Mouse (Mus musculus): ENCODE measurements at regions not wholly inside any gene's neighbourhood (a gene's known extent, or its start where the extent isn't known, plus 50 kb on each side); places are given as distances from the start of the nearest gene placed in this dataset.

GRCm38 (mm10) chr3:133791361-133791760 lies 246.4 kb upstream of the Tet2 start:
- no peaks in the 10 kb centered on the region for H3K27me3 ChIP-seq (replicated peaks; ENCODE audit: insufficient read depth, low read length)
- H3K4me2 ChIP-seq (replicated peaks; ENCODE audit: low read depth, low read length): no peak overlapping the region
- no peak overlapping the region for H3K9ac ChIP-seq (replicated peaks; ENCODE audit: low read depth)
- H3K9me3 ChIP-seq (ENCODE audit: low read length): no peaks in the 10 kb centered on the region
- no peaks in the 10 kb centered on the region for H3K36me3 ChIP-seq (ENCODE audit: insufficient read depth, low read length)
- no peak for DNase-seq (ENCODE audit: low spot score)
- no peak overlapping the region for H3K27ac ChIP-seq (ENCODE audit: low read length)
- 83% methylated on average over 2 of the region's 2 CpGs for WGBS
- no peak for ATAC-seq
- no peak for TF ChIP-seq CTCF (IDR thresholded peaks at IDR 0.05)
- no peak for TF ChIP-seq EP300 (IDR thresholded peaks at IDR 0.05)
- H3K4me3 ChIP-seq (ENCODE audit: low read depth, low read length): no peak overlapping the region
- H3K4me1 ChIP-seq (ENCODE audit: insufficient read depth, low read depth, low read length): no peaks in the 10 kb centered on the region

GRCm38 (mm10) chr3:133809007-133809552 lies 264.1 kb upstream of the Tet2 start:
- no peaks in the 10 kb centered on the region for H3K4me1 ChIP-seq (ENCODE audit: insufficient read depth, low read depth, low read length)
- WGBS: 82% methylated on average over 1 of the region's 1 CpGs
- H3K27ac ChIP-seq (ENCODE audit: low read length): no peak overlapping the region
- no peak overlapping the region for H3K4me3 ChIP-seq (ENCODE audit: low read depth, low read length)
- no peak overlapping the region for H3K4me2 ChIP-seq (replicated peaks; ENCODE audit: low read depth, low read length)
- H3K27me3 ChIP-seq (replicated peaks; ENCODE audit: insufficient read depth, low read length): no peaks in the 10 kb centered on the region
- ATAC-seq (no peak), DNase-seq (ENCODE audit: low spot score) (no peak)
- H3K9ac ChIP-seq (replicated peaks; ENCODE audit: low read depth): no peak overlapping the region
- H3K36me3 ChIP-seq (ENCODE audit: insufficient read depth, low read length): no peaks in the 10 kb centered on the region
- H3K9me3 ChIP-seq (ENCODE audit: low read length): no peaks in the 10 kb centered on the region
- no peak for TF ChIP-seq CTCF (IDR thresholded peaks at IDR 0.05)
- no peak for TF ChIP-seq EP300 (IDR thresholded peaks at IDR 0.05)

- no peak overlapping the region for H3K4me2 ChIP-seq (replicated peaks; ENCODE audit: low read depth, low read length)
- TF ChIP-seq CTCF (IDR thresholded peaks at IDR 0.05): peak; percentile 17; the same call in 1 of the 2 replicates
- TF ChIP-seq EP300 (IDR thresholded peaks at IDR 0.05): no peak
- no peaks in the 10 kb centered on the region for H3K36me3 ChIP-seq (ENCODE audit: insufficient read depth, low read length)
- no peak overlapping the region for H3K27ac ChIP-seq (ENCODE audit: low read length)
- H3K9ac ChIP-seq (replicated peaks; ENCODE audit: low read depth): no peak overlapping the region
- DNase-seq (ENCODE audit: low spot score): no peak
- H3K4me1 ChIP-seq (ENCODE audit: insufficient read depth, low read depth, low read length): no peaks in the 10 kb centered on the region
- no peak for ATAC-seq
- H3K4me3 ChIP-seq (ENCODE audit: low read depth, low read length): no peak overlapping the region
- H3K9me3 ChIP-seq (ENCODE audit: low read length): no peaks in the 10 kb centered on the region
- H3K27me3 ChIP-seq (replicated peaks; ENCODE audit: insufficient read depth, low read length): no peaks in the 10 kb centered on the region
- 65% methylated on average over 4 of the region's 4 CpGs for WGBS
These were observed 274.2 kb upstream of the Tet2 start for GRCm38 (mm10) chr3:133818966-133819700.

- H3K4me2 ChIP-seq (replicated peaks; ENCODE audit: low read depth, low read length): no peak overlapping the region
- H3K4me1 ChIP-seq (ENCODE audit: insufficient read depth, low read depth, low read length): no peaks in the 10 kb centered on the region
- 77% methylated on average over 2 of the region's 2 CpGs for WGBS
- DNase-seq (ENCODE audit: low spot score) (no peak), ATAC-seq (no peak)
- TF ChIP-seq EP300 (IDR thresholded peaks at IDR 0.05) (no peak), CTCF (IDR thresholded peaks at IDR 0.05) (no peak)
- no peaks in the 10 kb centered on the region for H3K9me3 ChIP-seq (ENCODE audit: low read length)
- H3K27me3 ChIP-seq (replicated peaks; ENCODE audit: insufficient read depth, low read length): no peaks in the 10 kb centered on the region
- H3K4me3 ChIP-seq (ENCODE audit: low read depth, low read length): no peak overlapping the region
- H3K27ac ChIP-seq (ENCODE audit: low read length): no peak overlapping the region
- no peak overlapping the region for H3K9ac ChIP-seq (replicated peaks; ENCODE audit: low read depth)
- H3K36me3 ChIP-seq (ENCODE audit: insufficient read depth, low read length): no peaks in the 10 kb centered on the region
These were observed 288.9 kb upstream of the Tet2 start for GRCm38 (mm10) chr3:133833739-133834391.

GRCm38 (mm10) chr3:133834459-133834858 lies 289.5 kb upstream of the Tet2 start:
- TF ChIP-seq CTCF (IDR thresholded peaks at IDR 0.05) (no peak), EP300 (IDR thresholded peaks at IDR 0.05) (no peak)
- no peak for ATAC-seq

DNA sequence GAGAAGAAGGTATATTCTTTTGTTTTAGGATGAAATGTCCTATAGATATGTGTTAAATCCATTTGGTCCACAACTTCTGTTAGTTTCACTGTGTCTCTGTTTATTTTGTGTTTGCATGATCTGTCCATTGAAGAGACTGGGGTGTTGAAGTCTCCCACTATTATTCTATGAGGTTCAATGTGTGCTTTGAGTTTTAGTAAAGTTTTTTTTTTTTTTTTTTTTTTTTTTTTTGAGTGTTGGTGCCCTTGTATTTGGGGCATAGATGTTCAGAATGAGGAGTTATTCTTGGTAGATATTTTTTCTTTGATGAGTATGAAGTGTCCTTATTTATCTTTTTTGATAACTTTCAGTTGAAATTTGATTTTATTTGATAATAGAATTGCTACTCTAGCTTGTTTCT lies 301.4 kb upstream of the Tet2 start:
- no peaks in the 10 kb centered on the region for H3K4me1 ChIP-seq (ENCODE audit: insufficient read depth, low read depth, low read length)
- DNase-seq (ENCODE audit: low spot score) (no peak), ATAC-seq (no peak)
- H3K27me3 ChIP-seq (replicated peaks; ENCODE audit: insufficient read depth, low read length): no peaks in the 10 kb centered on the region
- H3K27ac ChIP-seq (ENCODE audit: low read length): no peak overlapping the region
- TF ChIP-seq EP300 (IDR thresholded peaks at IDR 0.05): no peak
- TF ChIP-seq CTCF (IDR thresholded peaks at IDR 0.05): no peak
- H3K36me3 ChIP-seq (ENCODE audit: insufficient read depth, low read length): no peaks in the 10 kb centered on the region
- no peak overlapping the region for H3K4me3 ChIP-seq (ENCODE audit: low read depth, low read length)
- H3K9me3 ChIP-seq (ENCODE audit: low read length): no peaks in the 10 kb centered on the region
- no peak overlapping the region for H3K4me2 ChIP-seq (replicated peaks; ENCODE audit: low read depth, low read length)
- no peak overlapping the region for H3K9ac ChIP-seq (replicated peaks; ENCODE audit: low read depth)

More at GRCm38 (mm10) chr3:133834459-133834858, 289.5 kb upstream of the Tet2 start:
- Histone ChIP-seq H3K36me3 (ENCODE audit: insufficient read depth, low read length) (no peaks in the 10 kb centered on the region), H3K9me3 (ENCODE audit: low read length) (no peaks in the 10 kb centered on the region), H3K4me3 (ENCODE audit: low read depth, low read length) (no peak overlapping the region), H3K27ac (ENCODE audit: low read length) (no peak overlapping the region), H3K27me3 (replicated peaks; ENCODE audit: insufficient read depth, low read length) (no peaks in the 10 kb centered on the region), H3K4me2 (replicated peaks; ENCODE audit: low read depth, low read length) (no peak overlapping the region), H3K4me1 (ENCODE audit: insufficient read depth, low read depth, low read length) (no peaks in the 10 kb centered on the region), H3K9ac (replicated peaks; ENCODE audit: low read depth) (no peak overlapping the region)
- 71% methylated on average over 3 of the region's 3 CpGs for WGBS
- DNase-seq (ENCODE audit: low spot score): no peak
